Mouse (Mus musculus) heart, adult 2 months (tissue): ENCODE measurements around the gene Ahnak2.

Source experiments
- CTCF ChIP-seq: fragments of 200-600 bp; IDR thresholded peaks from 2 replicates; pipeline ENCODE4 v1.8.1; 2022; ENCODE audit warnings: antibody characterized with exemption, mild to moderate bottlenecking, moderate library complexity
- POLR2A ChIP-seq: fragments of 200-500 bp; IDR thresholded peaks from 2 replicates; pipeline ENCODE4 v1.6.1; 2011; ENCODE audit warnings: mild to moderate bottlenecking, low read depth, low read length, control low read depth; ENCODE audit not compliant: insufficient read depth

DNA sequence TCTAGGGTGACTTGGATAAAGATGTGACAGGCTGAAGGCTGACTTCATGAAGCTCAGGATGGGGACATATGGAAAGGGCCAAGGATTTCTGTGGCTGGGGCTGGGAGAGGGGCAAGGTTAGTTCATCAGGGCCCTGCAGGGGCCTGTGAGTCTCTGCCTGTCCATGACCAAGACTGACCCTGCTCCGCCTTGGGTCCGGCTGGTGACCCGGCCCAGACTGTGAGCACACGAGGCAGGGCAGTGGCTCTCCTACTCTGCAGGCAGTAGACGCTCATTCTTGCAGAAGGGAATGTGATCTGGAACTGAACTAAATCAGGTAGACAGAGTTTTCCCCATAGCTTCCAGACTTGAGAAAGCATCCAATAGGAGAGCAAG, 5.7 kb upstream of the Ahnak2 start:
- TF ChIP-seq POLR2A (no peak), CTCF (no peak)
